Mouse (Mus musculus) heart, embryonic 11.5 days (tissue): ENCODE measurements around the gene Olfr266. TPM values are rescaled to one million over a fixed set of nuclear protein-coding genes. Genes with fewer than 3 reads are reported as not detected.

ENCODE experiments used
- ATAC-seq: fragments of 200-750 bp; cut with Nextera tagmentation; replicated peaks from 2 replicates; pipeline ENCODE4 v1.8.0; 2017; ENCODE audit warnings: moderate library complexity; ENCODE audit not compliant: insufficient number of reproducible peaks, low FRiP score, low TSS enrichment
- H3K27ac ChIP-seq: fragments of 300-500 bp; sonication (generic); 2 replicates; pipeline ENCODE4 v1.5.1; 2014; ENCODE audit warnings: mild to moderate bottlenecking, low read depth, low read length
- H3K27me3 ChIP-seq: fragments of 300-500 bp; sonication (generic); 2 replicates; pipeline ENCODE4 v1.6.1; 2014; ENCODE audit warnings: mild to moderate bottlenecking, low read length, mixed read lengths; ENCODE audit not compliant: control insufficient read depth, insufficient read depth
- H3K36me3 ChIP-seq: fragments of 300-500 bp; sonication (generic); 2 replicates; pipeline ENCODE4 v1.6.1; 2014; ENCODE audit warnings: mild to moderate bottlenecking, low read length, moderate library complexity, mixed read lengths; ENCODE audit not compliant: control insufficient read depth, insufficient read depth
- H3K4me1 ChIP-seq: fragments of 300-500 bp; sonication (generic); 2 replicates; pipeline ENCODE4 v1.6.1; 2014; ENCODE audit warnings: low read length; ENCODE audit not compliant: control insufficient read depth, insufficient read depth
- H3K4me2 ChIP-seq: fragments of 300-500 bp; sonication (generic); 2 replicates; pipeline ENCODE4 v1.6.1; 2014; ENCODE audit warnings: mild to moderate bottlenecking, moderate library complexity
- H3K4me3 ChIP-seq: fragments of 300-500 bp; sonication (generic); 2 replicates; pipeline ENCODE4 v1.5.1; 2014; ENCODE audit warnings: low read depth, low read length
- H3K9ac ChIP-seq: fragments of 300-500 bp; sonication (generic); 2 replicates; pipeline ENCODE4 v1.6.1; 2014; ENCODE audit warnings: mild to moderate bottlenecking, low read depth, low read length, moderate library complexity
- H3K9me3 ChIP-seq: fragments of 300-500 bp; sonication (generic); replicated peaks from 2 replicates; pipeline ENCODE4 v1.6.1; 2016; ENCODE audit warnings: low read length; ENCODE audit not compliant: control insufficient read depth
- WGBS: fragments of 180-500 bp; shearing (Covaris S2); extraction: QIAGEN DNeasy Blood & Tissue Kit; methylation state at CpG from one replicate; pipeline ENCODE4 v1.1.7; 2014; ENCODE audit not compliant: insufficient replicate concordance; 5-methylcytosine and 5-hydroxymethylcytosine counted together
- polyA plus RNA-seq: library from polyadenylated mRNA; unstranded; fragments of >200 nt; fragmentation: Nextera tagmentation; extraction: Ambion mirVana; gene quantifications from 2 replicates; pipeline ENCODE4 v1.2.1, GENCODE M21; 2014

The Olfr266 gene
- polyA plus RNA-seq, 1 experiment from 2014 or later = not detected

DNA sequence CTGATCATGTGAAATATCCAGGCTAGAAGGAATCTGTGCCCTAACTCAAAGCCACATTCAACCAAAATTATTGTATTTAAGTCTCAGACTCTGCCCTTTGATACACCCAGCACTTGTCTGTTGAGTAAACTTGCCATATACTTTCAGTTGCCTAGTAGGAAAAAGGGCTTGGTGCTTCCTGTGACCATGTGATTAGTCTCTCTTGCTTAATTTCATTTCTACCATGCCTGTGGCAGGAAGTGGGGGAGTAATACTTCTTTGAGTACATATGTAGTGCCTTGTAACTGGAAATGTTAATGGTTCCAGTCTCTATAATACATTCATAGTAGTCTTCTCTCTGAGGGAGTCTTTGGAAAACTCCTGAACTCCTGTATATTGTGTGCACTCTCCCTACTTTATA lies 38.1 kb downstream of the Olfr266 start:
- H3K27ac ChIP-seq = 0 out of 2 replicates have a peak overlapping the region, but pooled peaks have one; percentile 46
- no peaks in the 10 kb centered on the region for H3K27me3 ChIP-seq
- no peak overlapping the region for H3K9ac ChIP-seq
- ATAC-seq = no peak
- no peak overlapping the region for H3K4me3 ChIP-seq
- no peak overlapping the region for H3K4me2 ChIP-seq
- no peaks in the 10 kb centered on the region for H3K9me3 ChIP-seq
- no peaks in the 10 kb centered on the region for H3K4me1 ChIP-seq
- no peaks in the 10 kb centered on the region for H3K36me3 ChIP-seq

DNA sequence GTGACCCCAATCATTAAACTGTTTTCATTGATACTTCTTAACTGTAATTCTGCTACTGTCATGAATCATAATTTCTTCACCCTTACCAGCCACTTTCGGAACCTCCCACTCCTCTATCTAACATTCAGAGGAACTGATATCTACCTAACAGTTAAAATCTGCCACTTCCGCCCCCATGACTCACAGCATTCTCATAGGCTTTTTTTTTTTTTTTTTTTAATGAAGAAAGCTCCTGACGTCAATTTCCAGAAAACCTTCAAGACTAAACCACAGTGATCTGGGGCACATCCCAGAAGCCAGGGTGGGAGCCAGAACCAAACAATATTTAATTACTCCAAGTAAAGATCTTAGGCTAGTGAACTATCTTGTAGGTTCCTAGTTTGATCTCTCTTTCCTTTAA lies 41.0 kb downstream of the Olfr266 start:
- 64% methylated on average over 3 of the region's 3 CpGs for WGBS
- Histone ChIP-seq H3K4me1 (no peaks in the 10 kb centered on the region), H3K4me3 (no peak overlapping the region), H3K9me3 (no peaks in the 10 kb centered on the region), H3K27ac (no peak overlapping the region), H3K4me2 (no peak overlapping the region), H3K27me3 (no peaks in the 10 kb centered on the region), H3K36me3 (no peaks in the 10 kb centered on the region), H3K9ac (no peak overlapping the region)
- ATAC-seq = no peak

DNA sequence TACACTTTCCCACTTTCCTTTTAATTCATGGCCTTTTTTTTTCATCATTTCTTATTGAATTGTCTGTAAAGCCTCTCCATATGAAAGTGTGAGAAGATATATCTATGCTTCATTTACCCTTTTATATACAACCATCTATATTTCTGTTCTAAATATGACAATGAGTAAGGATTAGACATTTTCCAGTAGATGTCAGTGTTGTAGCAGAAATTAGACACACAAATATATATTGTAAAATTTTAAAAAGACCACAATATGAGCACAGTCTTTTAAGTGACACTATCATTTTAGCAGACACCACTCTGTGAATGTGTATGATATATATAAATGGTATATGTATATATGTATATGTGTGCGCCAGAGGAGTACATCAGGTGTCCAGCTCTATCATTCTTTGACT lies 54.3 kb downstream of the Olfr266 start:
- Histone ChIP-seq H3K9ac (no peak overlapping the region), H3K36me3 (no peaks in the 10 kb centered on the region), H3K27me3 (no peaks in the 10 kb centered on the region), H3K9me3 (no peaks in the 10 kb centered on the region), H3K4me1 (no peaks in the 10 kb centered on the region), H3K4me3 (no peak overlapping the region), H3K4me2 (no peak overlapping the region), H3K27ac (no peak overlapping the region)
- 87% methylated on average over 1 of the region's 1 CpGs for WGBS
- ATAC-seq = no peak

Other genes with a start within 250 kb of the Olfr266 start
- 16.0 and 19.3 TPM in 2 replicates for gene Lrif1, start 141.3 kb downstream of the Olfr266 start, polyA plus RNA-seq
- 2.9 and 3.1 TPM in 2 replicates for gene Cd53, start 36.1 kb downstream of the Olfr266 start, polyA plus RNA-seq
- gene Kcna3, start 209.9 kb upstream of the Olfr266 start, polyA plus RNA-seq = 0.82 and 1.4 TPM in 2 replicates